Mouse (Mus musculus) erythroblast, embryonic 14.5 days (primary cell): ENCODE data around the gene Map2k5.

Source experiments
- GATA1 ChIP-seq: IDR thresholded peaks from 2 replicates; pipeline ENCODE4 v1.6.1; 2012; ENCODE audit warnings: low read length, inconsistent platforms, mixed read lengths
- TAL1 ChIP-seq: IDR thresholded peaks from 3 replicates; pipeline ENCODE4 v1.6.1; 2012; ENCODE audit warnings: low read length, inconsistent platforms, mixed read lengths

DNA sequence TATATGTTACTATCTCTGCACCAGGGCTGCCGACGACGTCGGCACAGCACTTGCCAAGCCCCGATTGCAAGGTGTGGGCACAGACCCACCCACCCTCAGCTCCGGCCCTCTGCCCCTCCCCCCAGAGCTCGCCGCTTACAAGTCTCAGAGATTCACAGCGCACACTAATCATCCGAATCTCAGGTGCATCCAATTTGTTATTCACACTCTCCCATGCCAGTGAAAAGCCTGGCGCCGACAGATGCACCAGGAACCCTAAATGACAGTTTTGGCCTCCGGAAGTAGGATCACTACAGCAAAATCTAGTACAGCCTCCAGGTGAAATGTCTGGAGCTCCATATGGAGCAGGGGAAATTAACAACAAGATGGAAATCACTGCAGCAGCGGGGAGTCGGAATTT, 147.4 kb downstream of the Map2k5 start:
- no peak for TF ChIP-seq GATA1
- TF ChIP-seq TAL1: no peak
